Mouse (Mus musculus) brain, embryonic 18.5 days (tissue): ENCODE data around the gene Ttc21a.

ENCODE experiments used
- DNase-seq: peaks from one replicate; pipeline ENCODE4 v3.0.0-alpha.2; 2012; ENCODE audit warnings: low read depth, low spot score

Ttc21a gene

DNA sequence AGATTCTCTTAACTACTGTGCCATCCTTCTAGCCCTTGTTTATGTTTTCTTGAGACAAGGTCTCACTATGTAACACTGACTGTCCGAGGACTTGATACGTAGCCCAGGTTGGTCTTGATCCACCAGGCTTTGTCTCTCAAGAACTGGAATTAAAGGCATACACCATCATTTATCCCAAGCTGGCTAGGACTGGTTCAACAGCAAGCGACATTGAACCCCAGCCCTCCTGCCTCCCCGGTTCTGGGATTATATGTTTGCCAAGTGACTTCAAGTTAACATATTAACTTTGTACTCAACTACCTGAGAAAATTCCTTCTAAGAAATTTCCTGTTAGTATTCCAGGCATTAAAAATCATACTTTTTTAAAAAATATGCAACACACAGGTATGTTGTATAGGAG is 37.9 kb downstream of the Ttc21a start:
- no peak for DNase-seq

- no peak for DNase-seq
Observed at GRCm38 (mm10) chr9:119976704-119977556, 39.5 kb downstream of the Ttc21a start.

GRCm38 (mm10) chr9:119977557-119978060 is 40.2 kb downstream of the Ttc21a start:
- DNase-seq = no peak

DNA sequence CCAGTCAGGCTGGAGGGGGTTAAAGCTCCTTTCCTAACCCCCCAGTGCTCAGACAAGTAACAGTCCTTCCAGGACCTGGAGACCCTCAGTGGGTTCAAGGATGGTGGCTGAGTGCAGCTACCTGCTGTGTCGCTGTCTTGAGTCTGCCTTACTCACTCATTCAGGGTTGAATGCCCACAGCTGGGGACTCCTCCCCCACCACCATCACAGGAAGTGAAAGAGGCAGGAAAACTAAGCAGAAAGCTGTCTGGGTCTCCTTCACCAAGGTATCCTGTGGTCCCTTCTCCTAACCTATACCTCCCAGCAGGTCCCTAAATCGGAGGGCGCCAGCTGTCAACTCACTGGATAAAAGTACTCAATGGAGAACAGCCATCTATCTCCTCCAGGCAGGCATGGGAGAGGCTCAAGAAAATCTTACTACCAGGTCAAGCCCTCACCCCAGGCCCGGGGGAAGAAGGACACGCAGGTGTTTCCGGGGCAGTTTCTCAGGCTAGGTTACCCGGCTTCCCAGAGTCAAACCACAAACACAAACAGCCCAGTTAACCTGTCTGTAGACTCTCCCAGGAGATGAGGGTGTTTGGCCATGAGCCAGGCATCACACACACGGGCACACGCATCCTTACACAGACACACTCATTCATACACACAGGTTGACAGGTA is 40.9 kb downstream of the Ttc21a start:
- no peak for DNase-seq

DNA sequence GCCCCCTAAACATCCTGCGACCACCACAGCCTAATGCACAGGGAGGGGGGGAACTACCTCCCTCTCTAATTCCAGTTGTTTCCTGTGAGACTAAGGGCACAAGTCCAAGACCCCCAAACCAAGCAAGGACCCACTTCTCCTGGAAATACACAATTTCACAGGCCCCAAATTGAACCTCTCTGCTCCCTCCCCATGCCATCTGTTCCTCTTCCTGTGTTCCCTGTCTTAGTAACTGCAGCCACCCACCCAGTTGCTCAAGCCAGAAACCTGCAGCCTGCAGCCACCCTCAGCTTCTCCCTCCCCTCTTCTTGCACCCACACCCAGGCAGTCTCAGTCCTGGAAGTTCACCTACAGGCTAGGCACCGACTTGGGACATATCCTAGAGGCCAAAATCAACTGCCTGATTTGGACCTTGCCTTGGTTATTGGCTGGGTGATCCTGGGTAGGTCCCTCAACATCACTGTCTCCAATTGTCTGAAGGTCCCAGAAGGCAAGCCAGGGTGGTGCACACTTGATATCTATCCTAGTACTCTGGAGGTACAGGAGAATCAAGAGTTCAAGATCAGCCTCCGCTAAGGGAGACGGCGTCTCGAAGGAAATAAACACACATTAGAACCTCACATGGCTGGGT is 41.5 kb downstream of the Ttc21a start:
- no peak for DNase-seq

DNA sequence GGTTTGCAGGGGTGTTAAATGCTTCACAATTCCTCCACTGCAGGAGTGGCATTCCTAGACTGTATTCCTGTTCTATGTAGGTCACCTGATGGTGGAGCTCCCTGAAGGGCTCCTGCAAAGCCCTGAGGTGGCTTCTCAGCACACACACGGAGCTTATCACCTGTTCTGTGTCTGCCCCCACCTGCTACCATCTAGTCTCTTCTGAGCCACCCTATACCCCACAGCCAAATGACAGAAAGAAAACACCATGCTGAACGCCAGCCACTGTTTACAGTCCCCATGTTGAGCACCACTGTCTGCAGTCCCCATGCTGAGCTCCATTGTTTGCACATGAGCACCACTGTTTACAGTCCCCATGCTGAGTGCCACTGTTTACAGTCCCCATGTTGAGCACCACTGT is 42.3 kb downstream of the Ttc21a start:
- DNase-seq = no peak

DNA sequence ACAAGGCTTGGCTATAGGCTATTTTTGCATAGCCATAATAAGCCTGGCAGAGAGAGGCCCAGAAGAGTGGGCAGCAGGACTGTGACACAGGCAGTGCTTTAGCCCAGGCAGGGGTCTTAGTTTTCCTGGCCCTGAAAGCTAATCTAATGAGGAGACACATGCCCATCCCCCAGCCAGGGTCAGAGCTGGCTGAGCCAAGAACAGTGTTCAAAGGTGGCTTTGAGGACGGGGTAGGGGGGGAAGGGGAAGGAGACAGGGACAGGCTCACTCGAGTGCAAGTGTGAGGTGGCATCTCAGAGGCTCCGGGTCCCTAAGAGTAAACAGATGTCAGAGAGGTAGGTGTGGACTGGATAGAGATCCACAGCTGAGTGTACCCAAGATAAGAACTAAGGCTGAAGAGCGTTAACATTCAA is 43.4 kb downstream of the Ttc21a start:
- DNase-seq = no peak

GRCm38 (mm10) chr9:119981183-119982179 is 44.1 kb downstream of the Ttc21a start:
- no peak for DNase-seq

DNA sequence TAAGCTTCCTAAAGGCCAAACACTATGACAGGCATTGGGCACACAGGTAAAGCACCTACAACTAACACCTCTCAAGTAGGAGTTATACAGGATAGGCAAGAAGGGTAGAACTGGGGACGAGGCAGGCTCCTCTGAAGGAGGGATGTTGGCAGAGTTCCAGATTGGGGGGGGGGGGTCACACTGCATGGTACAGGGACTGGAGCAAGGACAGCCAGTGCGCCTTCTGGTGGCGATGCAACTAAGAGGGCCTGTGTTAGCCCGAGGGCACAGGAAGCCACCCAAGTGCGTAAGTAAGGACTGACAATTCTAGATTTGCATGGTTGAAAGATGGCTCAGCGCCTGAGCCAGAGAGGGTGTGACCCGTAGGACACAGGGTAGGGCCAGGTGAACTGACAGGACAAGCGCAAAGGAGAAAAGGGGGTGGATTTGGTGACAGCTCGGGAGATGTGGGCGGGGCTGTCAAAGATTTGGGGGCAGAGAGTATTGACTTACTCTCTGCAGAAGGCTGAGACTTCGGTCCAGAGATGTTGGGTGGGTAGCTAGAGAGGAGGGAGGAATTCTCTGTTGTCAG is 44.9 kb downstream of the Ttc21a start:
- no peak for DNase-seq

GRCm38 (mm10) chr9:119982956-119983551 is 45.6 kb downstream of the Ttc21a start:
- DNase-seq = no peak

DNA sequence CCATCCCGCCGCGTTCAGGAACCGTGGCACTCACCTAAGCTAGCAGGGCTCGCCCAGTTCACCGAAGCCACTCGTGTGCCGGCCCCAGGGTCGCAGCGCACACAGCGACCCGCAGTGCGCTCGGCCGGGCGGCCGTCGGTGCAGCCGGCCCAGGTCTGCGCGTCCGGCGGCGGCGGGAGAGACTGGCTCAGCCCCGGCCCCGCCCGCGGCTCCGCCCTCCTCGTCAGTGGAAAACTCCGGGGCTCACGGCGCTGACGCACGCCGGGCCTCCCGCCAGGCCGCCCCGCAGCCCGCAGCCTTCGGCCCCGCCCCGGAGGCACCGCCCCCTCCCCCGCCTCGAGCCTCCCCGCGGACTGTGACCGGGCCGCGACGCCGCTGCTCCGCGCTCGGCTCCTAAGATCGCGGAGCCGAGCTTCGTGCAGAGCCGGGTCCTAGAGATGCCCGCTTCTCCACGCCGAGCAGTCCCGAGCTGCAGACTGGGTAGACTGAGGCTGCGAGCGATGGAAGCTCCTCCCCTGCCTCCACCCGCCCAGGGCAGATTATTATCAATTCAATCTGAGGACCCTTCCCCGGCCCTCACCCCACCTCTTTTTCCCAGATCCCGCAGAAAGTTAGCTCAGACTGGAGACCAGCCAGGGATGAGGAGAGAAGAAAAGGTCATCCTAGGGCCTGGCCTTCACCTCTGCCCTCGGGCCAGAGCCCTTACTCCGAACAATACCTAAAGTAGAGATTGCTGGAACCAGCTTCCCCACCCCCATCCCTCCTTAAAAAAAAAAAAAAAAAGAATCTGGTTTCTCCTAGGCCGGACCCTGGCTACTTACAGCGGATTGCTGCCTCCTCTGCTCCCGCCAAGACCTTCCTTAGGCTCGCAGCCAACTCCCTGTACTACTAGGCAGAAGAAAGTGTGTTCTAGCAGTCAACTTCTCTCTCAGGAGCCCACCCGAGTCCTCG is 46.5 kb downstream of the Ttc21a start:
- no peak for DNase-seq

- no peak for DNase-seq
Observed at GRCm38 (mm10) chr9:119984536-119985011, 47.2 kb downstream of the Ttc21a start, which contains the start of gene Csrnp1. Gene Csrnp1, minus strand, starts transcription at chr9:119984658.

DNA sequence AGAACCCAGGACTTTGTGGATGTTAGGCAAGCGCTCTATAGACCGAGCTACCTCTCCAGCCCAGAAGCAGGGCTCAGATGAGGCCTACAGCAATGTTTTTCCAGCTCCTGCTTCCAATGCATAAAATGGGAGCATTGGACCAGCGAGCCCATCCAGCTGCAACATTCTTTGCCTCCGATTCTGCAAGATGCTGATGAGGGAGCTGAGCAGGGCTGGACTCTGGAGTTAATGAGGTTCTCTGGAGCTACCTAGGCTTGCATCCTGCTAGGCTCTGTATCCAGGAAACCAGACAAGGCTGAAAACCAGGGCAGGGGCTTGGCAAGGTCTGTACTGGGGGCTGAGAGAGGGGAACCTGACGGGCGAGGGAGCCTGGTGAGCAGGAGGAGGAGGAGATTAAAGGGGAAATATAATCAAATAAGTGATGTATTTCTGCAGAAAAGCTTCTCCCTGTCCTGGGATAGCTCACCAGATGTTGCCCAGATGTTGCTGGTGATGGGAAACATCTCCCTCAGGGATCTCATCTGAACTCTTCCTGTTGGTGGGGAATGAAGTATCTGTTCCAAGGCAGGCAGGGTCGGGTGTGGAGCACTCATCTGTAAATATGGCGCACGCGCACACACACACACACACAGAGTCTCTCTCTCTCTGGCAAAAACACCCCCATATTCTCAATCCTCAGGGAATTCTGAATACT is 48.6 kb downstream of the Ttc21a start:
- DNase-seq = no peak

DNA sequence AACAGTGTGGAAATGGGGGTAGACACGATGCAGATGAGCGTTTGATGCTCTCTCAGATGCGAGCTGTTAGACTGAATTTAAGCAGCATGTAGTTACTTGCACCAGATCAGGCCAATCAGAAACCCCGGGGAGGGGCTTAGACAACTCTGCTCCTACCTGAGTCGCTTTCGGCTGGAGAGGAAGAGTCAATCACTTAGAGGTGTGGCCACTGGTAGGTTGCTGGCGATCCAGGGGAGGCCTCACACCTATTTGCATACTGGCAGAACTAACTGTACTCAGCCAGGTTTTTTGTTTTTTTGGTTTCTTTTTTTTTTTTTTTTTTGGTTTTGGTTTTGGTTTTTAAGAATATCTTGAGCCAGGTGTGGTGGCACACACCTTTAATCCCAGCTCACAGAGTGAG is 50.9 kb downstream of the Ttc21a start:
- DNase-seq = no peak

DNA sequence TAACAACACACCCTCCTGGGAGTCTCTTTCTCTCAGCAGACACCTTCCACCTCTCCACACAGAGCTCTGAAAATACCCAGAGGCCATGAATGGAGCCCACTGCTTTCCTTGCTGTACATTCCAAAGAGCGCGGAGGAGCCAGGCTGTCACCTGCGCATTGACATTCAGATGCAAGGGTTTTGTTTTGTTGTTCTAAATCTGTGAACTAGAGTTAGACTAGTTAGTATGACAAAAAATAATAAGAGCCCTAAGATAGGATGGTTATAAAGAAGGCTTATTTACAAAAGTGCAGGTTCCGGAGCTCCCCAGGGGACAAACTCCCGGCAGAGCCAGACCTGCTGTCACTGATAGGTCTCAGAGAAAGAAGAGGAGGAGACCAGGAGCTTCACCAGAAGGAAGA is 53.9 kb downstream of the Ttc21a start:
- DNase-seq = no peak

DNA sequence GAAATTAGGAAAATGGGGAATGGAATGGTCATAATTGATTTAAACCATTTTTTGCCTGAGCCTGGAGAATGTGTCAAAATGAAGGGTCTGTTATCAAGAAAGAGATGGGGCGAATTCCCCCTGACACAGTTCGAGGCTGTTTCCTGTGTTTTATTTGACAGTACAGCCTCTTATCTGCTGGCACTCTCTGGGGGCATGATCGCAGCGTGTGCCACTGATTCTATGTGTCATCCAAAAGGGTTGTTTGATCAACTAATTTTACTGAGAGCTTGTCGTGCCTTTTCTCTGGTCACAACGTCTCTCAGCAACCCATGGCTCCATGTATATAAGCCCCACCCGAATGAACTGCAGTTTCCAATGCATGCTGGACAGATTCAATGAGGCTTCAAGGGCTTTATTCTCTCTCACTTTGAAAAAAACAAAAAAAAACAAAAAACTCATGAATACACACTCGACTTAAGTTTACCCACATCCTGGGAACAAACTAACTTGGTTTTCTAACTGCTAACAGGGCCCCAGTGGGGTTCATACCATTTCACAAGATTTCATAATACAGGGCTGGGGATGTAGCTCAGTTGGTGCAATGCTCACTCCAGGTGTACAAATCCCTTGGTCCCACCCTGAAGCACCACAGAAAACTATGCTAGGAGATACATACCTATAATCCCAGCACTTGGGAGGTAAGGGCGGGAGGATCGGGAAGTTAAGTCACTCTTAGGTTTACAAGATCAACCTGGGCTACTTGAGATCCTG is 55.9 kb downstream of the Ttc21a start:
- no peak for DNase-seq

DNA sequence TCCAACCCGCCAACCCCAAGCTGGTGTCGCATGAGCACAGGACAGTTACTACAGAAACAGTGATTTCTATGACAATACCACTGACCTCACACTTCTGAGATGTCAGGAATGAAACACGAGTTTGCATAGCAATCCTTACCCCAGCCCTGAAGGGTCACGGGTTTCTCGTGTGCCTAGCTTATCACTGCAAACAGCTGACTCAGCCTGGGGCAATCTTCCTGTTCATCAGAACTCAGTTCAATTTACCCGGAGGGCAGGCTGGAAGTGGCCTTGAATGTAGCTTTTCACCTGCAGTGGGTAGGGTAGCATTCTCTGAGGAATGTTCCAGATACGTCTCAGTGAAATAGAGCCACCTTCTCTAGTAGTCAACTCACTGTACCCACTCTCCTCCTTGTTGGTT is 56.8 kb downstream of the Ttc21a start:
- no peak for DNase-seq

DNA sequence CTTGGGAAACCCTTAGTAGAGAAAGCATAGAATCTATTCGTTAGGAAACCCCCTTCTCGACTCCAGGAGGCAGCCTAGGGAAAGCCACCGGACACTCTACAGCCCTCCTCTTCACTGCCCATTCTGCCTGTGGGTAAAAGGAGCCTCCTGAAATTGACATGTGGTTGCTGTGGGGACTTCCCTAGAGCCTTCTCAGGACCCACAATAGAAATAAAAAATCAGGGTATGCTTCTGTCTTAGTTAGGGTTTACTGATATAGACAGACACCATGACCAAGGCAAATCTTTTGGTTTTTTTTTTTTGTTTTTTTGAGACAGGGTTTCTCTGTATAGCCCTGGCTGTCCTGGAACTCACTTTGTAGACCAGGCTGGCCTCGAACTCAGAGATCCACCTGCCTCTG is 58.7 kb downstream of the Ttc21a start:
- DNase-seq = no peak
